Mouse (Mus musculus): ENCODE results near the gene Pfdn6.
"Not testable (repeated sequence)": the region's sequence is repeated elsewhere in the genome, so short reads cannot be mapped to it uniquely, and the experiment has no call there.

Gene Pfdn6

GRCm38 (mm10) chr17:33917656-33918292 lies 22.4 kb downstream of the Pfdn6 start:
- intact Hi-C loops (cut with DNase I), result no loop called here

DNA sequence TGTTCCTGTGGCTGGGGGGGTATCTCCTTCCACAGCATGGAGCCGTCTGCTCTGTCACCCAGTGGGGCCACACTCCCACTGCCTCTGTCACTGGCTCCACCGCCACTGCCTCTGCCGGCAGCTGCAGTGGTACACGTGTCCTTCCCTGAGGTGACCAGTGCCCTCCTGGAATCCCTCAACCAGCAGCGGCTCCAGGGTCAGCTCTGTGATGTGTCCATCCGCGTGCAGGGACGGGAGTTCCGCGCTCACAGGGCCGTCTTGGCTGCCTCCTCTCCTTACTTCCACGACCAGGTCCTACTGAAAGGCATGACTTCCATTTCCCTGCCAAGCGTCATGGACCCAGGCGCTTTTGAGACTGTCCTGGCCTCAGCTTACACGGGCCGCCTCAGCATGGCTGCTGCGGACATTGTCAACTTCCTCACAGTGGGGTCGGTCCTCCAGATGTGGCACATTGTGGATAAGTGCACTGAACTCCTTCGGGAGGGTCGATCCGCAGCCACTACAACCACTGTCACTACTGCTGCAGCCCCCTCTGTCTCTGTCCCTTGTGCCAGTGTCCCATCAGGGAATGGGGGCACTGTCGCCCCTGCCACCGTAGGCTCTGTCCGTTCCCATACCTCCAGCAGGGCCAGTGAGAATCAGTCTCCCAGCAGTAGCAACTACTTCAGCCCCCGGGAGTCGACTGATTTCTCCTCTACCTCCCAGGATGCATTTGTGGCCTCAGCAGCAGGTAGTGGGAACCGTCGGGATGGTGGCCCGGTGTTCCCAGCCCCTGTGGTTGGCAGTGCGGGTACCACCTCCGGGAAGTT lies 23.1 kb downstream of the Pfdn6 start:
- intact Hi-C loops (cut with DNase I), result no loop called here

- intact Hi-C loops (cut with DNase I), result no loop called here
Measured at GRCm38 (mm10) chr17:33916294-33916693, 23.8 kb downstream of the Pfdn6 start.

DNA sequence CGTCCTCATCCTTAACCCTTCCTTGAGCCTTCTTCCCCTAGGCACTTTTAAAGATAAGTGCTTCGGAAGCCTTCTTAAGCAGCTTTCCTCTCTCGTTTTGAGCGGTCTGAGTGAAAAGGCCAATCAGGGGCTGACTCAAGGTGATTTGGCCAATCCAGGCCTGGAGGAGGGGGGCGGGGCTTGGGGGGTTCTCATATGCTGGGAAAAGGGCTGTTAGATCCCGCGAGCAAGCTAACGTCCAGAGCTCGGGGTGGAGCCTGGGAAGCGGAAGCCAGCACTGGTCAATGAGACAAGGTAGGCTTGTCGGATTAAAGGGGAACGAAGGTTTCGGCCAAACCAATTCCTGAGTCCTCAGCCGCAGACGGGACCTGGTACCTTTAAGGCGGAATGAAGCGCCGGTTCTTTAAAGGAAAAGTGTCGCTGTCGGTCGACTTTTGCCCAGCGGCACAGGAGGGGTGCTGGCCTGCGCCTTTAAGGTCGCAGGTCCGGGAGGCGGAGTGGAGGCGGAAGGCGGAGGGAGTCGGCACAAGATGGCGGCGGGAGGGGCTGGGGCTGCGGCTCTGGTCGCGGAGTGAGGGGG lies 24.4 kb downstream of the Pfdn6 start, which contains the start of the genes Tapbp and Zbtb22:
Gene Tapbp, plus strand, starts transcription at position 229 of the 580 bp plus-strand sequence.
Gene Zbtb22, plus strand, starts transcription at position 234 of the 580 bp plus-strand sequence.
- intact Hi-C loops (cut with DNase I), result no loop called here

DNA sequence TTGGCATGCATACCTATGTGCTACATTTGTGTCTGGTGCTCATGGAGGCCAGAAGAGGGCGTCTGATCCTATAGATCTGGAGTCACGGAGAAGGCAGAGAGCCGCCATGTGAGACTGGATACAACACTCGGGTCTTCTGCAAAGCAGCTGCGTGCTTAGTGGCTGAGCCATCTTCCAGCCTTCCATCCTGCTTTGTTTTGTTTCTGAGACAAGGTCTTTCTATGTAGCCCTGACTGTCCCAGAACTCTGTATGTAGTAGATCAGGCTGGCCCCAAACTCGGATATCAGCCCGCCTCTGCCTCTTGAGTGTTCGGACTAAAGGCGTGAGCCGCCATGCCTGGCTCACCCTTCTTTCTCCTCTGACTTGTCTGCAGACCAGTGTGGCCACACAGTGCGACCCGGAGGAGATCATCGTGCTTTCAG lies 25.2 kb downstream of the Pfdn6 start:
- intact Hi-C loops (cut with DNase I), result no loop called here

GRCm38 (mm10) chr17:33913905-33914304 lies 26.2 kb downstream of the Pfdn6 start:
- intact Hi-C loops (cut with DNase I), result no loop called here

DNA sequence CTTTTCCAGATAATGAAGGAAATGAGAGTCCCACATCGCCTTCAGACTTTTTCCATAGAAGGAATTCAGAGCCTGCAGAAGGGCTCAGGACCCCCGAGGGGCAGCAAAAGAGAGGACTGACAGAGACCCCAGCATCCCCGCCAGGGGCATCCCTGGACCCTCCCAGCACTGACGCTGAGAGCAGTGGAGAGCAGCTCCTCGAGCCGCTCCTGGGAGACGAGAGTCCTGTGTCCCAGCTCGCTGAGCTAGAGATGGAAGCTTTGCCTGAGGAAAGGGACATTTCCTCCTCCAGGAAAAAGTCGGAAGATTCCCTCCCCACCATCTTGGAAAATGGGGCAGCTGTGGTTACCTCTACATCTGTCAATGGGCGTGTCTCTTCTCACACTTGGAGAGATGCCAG lies 26.9 kb downstream of the Pfdn6 start:
- intact Hi-C loops (cut with DNase I), result no loop called here

- intact Hi-C loops (cut with DNase I), result no loop called here
Measured at GRCm38 (mm10) chr17:33911813-33912414, 28.2 kb downstream of the Pfdn6 start.

GRCm38 (mm10) chr17:33911052-33911812 lies 28.9 kb downstream of the Pfdn6 start:
- intact Hi-C loops (cut with DNase I), result no loop called here

- intact Hi-C loops (cut with DNase I), result no loop called here
Measured at GRCm38 (mm10) chr17:33910346-33911051, 29.6 kb downstream of the Pfdn6 start.

GRCm38 (mm10) chr17:33909869-33910250 lies 30.3 kb downstream of the Pfdn6 start:
- intact Hi-C loops (cut with DNase I), result no loop called here

GRCm38 (mm10) chr17:33909077-33909868 lies 30.9 kb downstream of the Pfdn6 start, which contains the start of gene Daxx:
Daxx (plus strand) TSS chr17:33909414.
- intact Hi-C loops (cut with DNase I), result no loop called here

DNA sequence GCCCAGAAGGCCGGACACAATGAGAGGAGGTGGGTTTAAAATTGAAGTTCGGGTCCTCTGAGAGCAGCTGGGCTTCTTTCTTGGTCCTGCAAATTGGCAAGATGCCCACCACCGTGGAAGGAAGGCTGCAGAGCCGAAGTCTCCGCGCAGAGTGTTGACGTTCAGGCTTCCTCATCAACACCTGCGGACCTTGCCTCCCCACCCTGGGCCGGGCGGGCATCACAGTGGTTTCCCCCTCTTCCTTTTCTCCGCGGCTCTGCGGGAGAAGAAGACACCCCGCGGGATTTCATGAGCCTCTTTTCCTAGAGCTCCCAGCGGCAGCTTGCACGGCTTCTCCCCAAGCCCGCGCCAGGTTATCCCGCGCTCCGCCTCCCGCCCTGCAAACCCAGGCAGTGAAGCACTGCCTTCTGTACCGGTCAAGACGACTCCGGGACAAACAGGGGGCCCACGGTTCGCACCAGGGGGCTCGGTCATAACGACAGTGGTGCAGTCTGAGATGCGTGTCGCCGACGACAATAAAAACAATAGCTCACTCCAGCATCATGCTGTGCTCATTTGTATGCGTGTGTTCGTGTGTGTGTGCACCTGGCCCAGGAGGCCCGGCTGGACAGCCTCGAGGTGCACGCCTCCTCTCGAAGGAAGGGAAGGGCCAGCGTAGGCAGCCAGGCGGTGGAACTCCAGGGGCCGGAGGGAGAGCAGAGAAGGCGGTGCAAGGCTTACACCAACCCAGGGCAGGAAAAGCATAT lies 31.6 kb downstream of the Pfdn6 start:
- intact Hi-C loops (cut with DNase I), result no loop called here

DNA sequence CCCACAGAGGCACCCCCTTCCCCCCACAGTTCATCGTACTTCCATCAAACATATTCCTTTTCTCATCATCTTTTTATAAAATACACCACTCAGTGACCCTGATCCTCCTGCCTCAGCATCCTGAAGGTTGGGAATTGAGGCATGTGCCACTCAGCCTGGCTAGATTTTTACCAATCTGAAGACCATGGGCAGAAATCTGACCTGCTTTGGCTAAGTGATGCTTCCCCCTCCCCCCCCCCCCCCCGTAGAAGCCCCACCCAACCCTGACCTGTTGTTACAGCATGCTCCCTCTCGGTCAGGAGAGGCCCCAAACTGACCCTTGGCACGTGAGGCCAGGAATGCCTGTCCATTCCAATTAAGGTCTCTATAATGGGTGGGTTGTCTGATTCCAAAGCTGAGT lies 35.3 kb downstream of the Pfdn6 start, which contains the start of gene Platr17:
Gene Platr17, plus strand, starts transcription at position 301 of the 400 bp plus-strand sequence.
- intact Hi-C loops (cut with DNase I), result not testable (repeated sequence)

DNA sequence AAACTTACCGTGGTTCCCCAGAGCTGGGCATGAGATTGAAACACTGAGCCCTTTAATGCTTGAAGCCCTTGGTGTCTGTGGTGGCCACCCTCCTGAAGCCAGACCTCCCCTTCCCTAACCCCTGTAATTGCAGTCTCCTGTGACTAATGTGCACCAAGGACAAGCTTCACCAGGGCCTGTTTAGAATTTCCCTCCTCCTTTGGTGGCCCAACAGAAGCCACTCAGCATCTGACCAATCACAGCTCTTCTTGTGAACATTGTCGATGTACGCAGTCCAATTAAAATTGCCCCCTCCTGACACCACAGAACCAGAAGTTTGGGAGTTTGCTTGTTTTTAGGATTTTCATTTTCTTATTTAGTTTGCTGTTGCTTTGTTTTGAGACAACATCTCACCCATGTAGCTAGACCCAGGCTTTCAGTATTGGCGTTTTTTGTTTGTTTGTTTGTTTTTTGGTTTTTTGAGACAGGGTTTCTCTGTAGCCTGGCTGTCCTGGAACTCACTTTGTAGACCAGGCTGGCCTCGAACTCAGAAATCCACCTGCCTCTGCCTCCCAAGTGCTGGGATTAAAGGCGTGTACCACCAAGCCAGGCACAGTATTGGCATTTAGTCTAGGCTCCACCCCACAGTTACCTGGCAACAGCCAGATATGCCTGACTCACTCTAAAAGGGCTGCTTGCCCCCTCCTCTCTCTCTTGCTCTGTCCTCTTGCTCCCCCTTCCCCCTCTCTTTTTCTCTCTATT lies 36.1 kb downstream of the Pfdn6 start:
- intact Hi-C loops (cut with DNase I), result not testable (repeated sequence)

- intact Hi-C loops (cut with DNase I), result no loop called here
Measured at GRCm38 (mm10) chr17:33902491-33902890, 37.7 kb downstream of the Pfdn6 start.

DNA sequence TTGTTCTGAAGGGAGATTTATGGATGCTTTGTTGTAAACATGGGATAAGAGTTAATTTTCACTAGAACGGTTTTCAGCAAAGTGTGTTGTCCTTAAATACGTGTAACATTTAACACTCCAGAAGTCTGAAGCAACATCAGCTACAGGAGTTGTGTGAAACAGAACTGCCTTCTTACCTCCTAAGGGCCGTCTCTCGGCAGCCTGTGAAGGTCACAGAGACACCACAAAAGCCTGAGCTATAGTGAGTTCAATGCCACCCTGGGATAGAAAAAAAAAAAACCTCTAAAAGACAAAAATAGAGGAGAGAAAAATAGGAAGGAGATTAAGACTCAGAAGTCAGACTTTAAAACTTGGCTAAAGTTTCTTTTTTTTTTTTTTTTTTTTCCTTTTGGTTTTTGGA lies 38.1 kb downstream of the Pfdn6 start:
- intact Hi-C loops (cut with DNase I), result no loop called here

DNA sequence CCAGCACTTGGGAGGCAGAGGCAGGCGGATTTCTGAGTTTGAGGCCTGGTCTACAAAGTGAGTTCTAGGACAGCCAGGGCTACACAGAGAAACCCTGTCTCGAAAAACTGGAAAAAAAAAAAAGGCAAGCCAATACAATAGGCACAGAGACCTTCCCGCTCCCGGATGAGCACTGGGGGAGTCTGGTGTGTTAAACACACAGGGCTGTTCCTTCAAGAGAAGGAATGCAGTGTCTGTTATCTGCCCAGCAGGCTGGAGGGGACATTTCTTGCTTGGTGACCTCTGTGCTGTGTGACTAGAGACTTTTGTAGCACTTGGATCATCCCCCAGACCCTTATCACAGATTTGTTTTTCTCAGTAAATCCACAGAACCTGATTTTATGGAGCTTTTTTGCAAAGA lies 38.5 kb downstream of the Pfdn6 start:
- intact Hi-C loops (cut with DNase I), result no loop called here

Data from adrenal gland (tissue).